Mouse (Mus musculus) stomach, postnatal 0 days (tissue): ENCODE measurements around the gene Tcf7.

ENCODE experiments used
- CTCF ChIP-seq: IDR thresholded peaks from 2 replicates; pipeline ENCODE4 v1.5.1; 2016; ENCODE audit warnings: antibody characterized with exemption, low read depth, mild to moderate bottlenecking, moderate library complexity
- EP300 ChIP-seq: optimal IDR thresholded peaks from 2 replicates; pipeline ENCODE3; 2016; ENCODE audit warnings: antibody characterized with exemption

DNA sequence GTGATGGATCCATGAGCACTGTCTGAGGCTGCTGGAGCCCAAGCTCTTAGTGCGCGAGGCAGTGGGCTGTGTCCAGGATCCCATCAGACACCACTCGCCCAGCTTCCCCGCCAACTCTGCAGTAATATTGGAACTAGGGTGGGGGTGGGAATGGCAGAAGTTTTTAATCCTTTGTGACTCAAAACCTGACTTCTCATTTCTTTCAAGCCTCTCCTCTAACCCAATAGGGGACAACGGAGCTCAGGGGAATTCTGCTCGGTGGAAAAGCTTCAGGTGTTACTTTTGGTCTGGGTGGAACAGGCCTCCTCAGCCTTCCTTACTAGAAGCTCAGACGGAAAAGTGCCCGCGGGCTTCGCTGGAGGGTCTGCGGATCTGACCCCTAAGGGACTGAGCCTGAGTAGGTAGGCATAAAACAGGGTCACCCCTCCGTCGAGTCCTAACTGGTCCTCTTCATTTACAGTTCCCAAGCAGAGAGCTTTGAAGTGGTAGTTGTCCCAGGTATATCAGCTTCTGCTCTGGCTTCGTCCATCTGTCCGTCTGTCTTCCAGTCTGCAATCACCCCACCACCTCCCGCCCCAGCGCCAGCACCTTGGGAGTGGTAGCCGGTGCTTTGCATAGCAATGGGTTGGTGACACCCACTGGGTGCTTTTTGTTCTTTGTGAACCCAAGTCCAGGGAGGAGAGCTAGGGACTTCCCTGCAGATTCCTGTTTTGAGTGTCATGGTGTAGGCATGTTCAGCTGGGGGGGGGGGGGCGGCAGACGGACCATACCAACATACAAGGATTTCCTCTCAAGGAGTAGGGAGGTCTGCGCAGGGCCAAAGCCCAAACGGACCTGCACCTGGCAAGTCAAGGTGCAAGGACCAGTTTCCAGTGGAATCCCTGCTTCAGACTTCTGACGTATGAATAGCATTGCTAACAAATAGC is 41.9 kb upstream of the Tcf7 start:
- TF ChIP-seq CTCF (no peak), EP300 (no peak)
